Mouse (Mus musculus) central nervous system, embryonic 11.5 days (tissue): ENCODE data around the gene Rpp25. TPM values are rescaled to one million over a fixed set of nuclear protein-coding genes. Genes with fewer than 3 reads are reported as not detected.

ENCODE experiments used
- polyA plus RNA-seq: library from polyadenylated mRNA; depleted of rRNA; stranded (reverse); fragments of >200 nt; gene quantifications from 2 replicates; pipeline ENCODE4 v1.2.3, GENCODE M21; 2012; rRNA removed

Rpp25 gene
- polyA plus RNA-seq: 3.3 and 4.3 TPM in 2 replicates

DNA sequence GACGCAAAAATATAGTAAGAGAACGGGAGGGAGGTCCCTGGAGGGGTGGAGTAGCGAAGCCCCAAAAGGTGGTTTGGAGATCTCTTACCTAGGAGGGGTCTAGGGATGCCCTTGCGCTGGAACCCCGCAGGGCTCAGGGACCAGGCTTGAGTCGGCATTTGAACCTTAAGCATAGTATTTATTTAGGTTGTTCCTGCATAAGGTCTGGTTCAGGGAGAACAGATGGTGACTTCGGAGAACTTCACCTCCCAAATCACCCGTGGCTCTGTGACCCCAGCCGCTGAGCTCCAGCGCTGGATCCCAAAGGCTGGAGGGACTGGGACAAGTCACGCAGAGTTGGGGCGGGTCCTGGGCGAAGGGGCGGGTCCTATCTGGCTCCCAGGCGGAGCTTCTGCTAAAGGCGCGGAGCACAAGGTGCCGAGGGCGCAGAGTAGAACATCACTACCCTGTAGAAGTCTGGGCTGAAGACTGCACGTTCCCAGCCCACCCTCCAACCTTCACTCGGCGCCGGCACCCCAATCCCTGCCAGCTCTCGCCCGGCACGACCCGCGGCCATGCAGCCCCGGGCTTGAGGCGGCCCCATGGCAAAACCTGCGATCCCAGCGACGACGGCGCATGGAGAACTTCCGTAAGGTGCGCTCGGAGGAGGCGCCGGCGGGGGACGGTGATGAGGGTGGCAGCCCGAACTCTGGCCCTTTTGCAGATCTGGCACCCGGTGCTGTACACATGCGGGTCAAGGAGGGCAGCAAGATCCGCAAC lies at the start of gene Rpp25:
TSS of gene Rpp25 (plus strand) at position 405 of the 759 bp plus-strand sequence.

DNA sequence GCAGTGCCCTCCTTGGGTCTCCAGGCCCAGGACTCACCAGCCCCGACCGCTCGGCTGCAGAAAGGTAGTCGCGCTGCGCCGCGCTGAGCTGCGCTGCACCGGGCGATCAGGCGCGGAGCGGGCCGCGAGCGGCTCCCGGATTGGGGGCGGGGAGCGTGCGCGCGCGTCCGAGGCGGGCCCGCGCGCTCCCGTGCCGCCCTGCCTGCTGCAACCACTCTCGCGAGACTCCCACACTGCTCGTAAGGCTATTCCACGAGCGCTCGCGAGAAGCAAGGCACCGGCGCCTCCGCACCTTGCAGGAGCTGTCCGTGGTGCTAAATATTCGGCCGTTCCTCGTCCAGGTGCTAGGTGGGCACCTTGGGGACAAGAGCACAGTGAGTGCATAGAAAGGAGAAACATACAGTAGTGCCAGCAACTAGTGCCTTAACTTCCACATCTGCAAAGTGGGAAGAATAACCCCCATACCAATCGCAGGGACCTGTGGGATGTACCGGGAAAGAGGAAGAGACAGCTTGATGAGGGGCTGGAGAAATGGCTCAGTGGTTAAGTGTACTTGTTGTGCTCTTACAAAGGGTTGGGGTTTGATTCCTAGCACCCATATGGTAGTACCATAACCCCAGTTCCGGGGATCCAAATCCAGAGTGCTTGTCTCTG lies 35.8 kb upstream of the Rpp25 start, which contains the start of gene Scamp5:
TSS of gene Scamp5 (minus strand) at position 165 of the 654 bp plus-strand sequence.

DNA sequence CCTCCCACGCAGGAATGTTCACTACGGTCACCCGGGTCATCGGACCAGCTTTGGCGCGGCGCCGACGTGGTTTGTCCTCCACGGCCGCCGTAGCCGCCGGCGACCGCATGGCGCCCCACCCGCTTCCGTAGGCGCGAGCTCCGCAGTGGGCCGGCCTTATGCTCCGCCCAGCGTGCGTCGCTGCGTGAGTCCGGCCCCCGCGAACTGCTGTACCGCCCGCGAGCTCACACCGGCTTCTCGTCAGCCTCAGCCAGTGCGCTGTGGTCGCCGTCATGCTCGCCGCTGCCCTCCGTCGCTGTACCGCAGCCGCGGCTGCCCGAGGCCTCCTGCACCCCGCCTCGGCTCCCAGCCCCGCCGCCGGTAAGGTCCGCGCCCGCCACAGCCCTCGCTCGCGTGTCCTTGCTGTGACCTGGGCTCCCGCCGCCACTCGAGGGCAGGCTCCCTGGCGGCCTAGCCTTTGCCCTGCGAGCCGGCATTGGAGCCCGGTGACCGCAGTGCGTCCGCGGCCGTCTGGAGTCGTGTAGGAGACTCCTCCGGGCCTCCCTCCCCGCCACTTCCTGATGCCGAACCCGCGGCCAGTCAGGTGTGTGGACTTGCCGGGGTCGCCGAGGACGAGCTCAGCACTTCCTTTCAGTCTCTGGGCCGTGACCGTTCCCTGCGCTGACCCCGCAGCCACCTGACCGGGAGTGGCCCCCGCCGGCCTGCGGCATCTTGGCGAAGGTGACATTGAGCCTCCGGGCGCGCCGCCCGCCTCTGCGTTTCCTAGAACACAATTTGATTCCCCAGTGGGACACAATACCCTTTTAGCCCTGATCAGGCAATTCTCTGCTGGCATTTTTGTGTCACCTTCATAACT lies 17.5 kb downstream of the Rpp25 start, which contains the start of gene Cox5a:
TSS of gene Cox5a (plus strand) at position 219 of the 856 bp plus-strand sequence.

DNA sequence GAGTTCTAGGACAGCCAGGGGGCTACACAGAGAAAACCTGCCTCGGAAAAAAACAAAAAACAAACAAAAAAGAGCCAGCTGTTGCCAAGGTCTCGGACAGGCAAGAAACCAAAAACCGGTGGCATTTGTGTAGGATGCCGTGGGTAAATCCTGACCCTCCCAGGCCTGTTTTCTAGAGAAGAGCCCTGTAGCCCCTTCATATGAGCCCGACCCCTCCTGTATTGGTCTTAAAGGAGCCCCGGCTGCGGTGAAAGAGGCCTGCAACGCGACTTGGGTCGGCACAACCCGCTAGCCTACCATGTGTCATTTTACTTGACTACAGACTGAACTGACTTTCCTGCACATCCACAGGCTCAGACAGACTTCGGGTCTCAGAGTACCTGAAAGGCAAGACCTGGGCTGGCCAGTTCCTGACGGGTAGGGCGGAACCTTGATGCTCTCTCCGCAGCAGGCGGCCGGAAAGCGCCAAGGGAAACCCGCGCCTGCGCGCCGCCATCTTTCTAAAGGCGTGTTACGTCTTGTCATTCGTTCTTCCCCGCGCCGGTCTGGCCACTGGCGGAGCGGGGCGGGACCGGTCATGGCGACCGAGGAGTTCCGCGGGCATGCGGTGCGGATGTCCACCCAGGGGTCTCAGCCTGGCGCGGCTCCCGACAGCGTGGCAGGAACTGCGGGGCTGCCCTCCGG lies 33.4 kb downstream of the Rpp25 start, which contains the start of gene Fam219b:
TSS of gene Fam219b (plus strand) at position 485 of the 684 bp plus-strand sequence.

DNA sequence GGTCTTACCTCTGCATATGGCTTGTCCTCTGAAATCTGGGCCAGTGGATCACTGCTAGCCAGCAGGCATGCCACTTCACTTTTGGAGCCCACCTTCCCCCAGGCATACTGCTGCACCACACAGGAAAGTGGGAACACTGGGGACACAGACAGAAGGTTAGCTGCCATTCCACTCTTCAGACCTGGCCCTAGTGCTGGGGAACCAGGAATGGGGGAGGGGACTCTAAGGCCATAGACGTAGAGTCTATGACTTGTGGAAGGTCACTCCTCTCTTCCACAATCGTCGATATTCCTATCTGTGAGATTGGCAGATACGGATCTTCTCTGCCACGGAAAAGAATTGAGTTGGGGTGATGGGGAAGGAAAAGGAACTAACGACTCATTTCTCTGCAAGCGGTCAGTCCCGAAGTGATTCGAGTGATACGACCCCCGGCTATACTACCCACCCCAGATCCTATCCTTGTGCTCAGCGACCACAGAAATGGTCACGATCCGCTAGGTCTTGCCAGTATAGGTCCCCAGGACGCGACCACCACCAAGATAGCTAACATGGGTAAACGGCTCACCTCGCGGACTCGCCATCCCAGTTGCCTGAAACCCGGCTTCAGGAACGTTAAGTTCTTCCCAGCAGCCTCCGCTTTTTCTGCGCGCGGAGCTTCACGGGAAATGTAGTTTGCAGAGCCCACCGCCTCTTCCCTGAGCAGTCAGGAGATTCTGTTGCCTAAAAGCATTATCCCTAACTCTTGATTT lies 48.5 kb downstream of the Rpp25 start, which contains the start of gene Mpi:
TSS of gene Mpi (minus strand) at position 625 of the 749 bp plus-strand sequence.

Other genes starting within 250 kb of the Rpp25 start
- 6.3 and 9.0 TPM in 2 replicates for gene 1700017B05Rik, start 241.4 kb upstream of the Rpp25 start, polyA plus RNA-seq
- gene Ppcdc, start 63.9 kb upstream of the Rpp25 start, polyA plus RNA-seq: 16.8 and 25.7 TPM in 2 replicates
- gene Scamp5, start 36.0 kb upstream of the Rpp25 start, polyA plus RNA-seq: 47.3 and 47.6 TPM in 2 replicates
- 182 and 251 TPM in 2 replicates for gene Cox5a, start 17.2 kb downstream of the Rpp25 start, polyA plus RNA-seq
- gene Fam219b, start 33.5 kb downstream of the Rpp25 start, polyA plus RNA-seq: 12.3 and 20.8 TPM in 2 replicates
- gene Mpi, start 48.7 kb downstream of the Rpp25 start, polyA plus RNA-seq: 62.6 and 65.6 TPM in 2 replicates
- gene Scamp2, start 56.9 kb downstream of the Rpp25 start, polyA plus RNA-seq: 37.6 and 48.1 TPM in 2 replicates
- 21.0 and 22.8 TPM in 2 replicates for gene Ulk3, start 85.4 kb downstream of the Rpp25 start, polyA plus RNA-seq
- gene Cplx3, start 102.3 kb downstream of the Rpp25 start, polyA plus RNA-seq: 0.80 and 1.7 TPM in 2 replicates
- gene Lman1l, start 116.7 kb downstream of the Rpp25 start, polyA plus RNA-seq: 0.05 and 0.06 TPM in 2 replicates
- gene Csk, start 149.6 kb downstream of the Rpp25 start, polyA plus RNA-seq: 54.7 and 94.3 TPM in 2 replicates
- gene Cyp1a2, start 179.7 kb downstream of the Rpp25 start, polyA plus RNA-seq: not detected in 2 replicates
- gene Cyp1a1, start 183.9 kb downstream of the Rpp25 start, polyA plus RNA-seq: 0.02 TPM in 1 of 2 replicates, not detected in the other
- 14.4 and 21.7 TPM in 2 replicates for gene Edc3, start 204.5 kb downstream of the Rpp25 start, polyA plus RNA-seq